Mouse (Mus musculus): ENCODE data around the gene Mettl7a3.

GRCm38 (mm10) chr15:100345484-100345883 is 10.8 kb downstream of the Mettl7a3 start:
- TF ChIP-seq ZC3H11A (IDR thresholded peaks at IDR 0.05; ENCODE audit: borderline replicate concordance, low read depth, low read length) = no peak
- TF ChIP-seq MAFK (IDR thresholded peaks at IDR 0.05; ENCODE audit: insufficient read depth, low read depth, low read length) = no peak
- TF ChIP-seq CHD2 (IDR thresholded peaks at IDR 0.05; ENCODE audit: low read depth, low read length) = no peak

Measured in ES-E14 (cell line).